Mouse (Mus musculus) thymus, postnatal 4 days (tissue): ENCODE data around the gene Asprv1.

Source experiments
- DNase-seq: peaks from one replicate; pipeline ENCODE4 v3.0.0; 2021

Asprv1 gene

GRCm38 (mm10) chr6:86668580-86669239, 40.7 kb downstream of the Asprv1 start, which contains the start of gene Mxd1:
TSS of gene Mxd1 (minus strand) at chr6:86669161.
- DNase-seq, result no peak

GRCm38 (mm10) chr6:86669240-86669727, 41.3 kb downstream of the Asprv1 start:
- peak; percentile 100 for DNase-seq

GRCm38 (mm10) chr6:86670873-86671272, 42.9 kb downstream of the Asprv1 start:
- DNase-seq, result peak; percentile 32

GRCm38 (mm10) chr6:86678341-86678740, 50.4 kb downstream of the Asprv1 start:
- no peak for DNase-seq
